Comparison of ENCODE assay signal across 9 mouse cellular contexts in the genomic region with DNA sequence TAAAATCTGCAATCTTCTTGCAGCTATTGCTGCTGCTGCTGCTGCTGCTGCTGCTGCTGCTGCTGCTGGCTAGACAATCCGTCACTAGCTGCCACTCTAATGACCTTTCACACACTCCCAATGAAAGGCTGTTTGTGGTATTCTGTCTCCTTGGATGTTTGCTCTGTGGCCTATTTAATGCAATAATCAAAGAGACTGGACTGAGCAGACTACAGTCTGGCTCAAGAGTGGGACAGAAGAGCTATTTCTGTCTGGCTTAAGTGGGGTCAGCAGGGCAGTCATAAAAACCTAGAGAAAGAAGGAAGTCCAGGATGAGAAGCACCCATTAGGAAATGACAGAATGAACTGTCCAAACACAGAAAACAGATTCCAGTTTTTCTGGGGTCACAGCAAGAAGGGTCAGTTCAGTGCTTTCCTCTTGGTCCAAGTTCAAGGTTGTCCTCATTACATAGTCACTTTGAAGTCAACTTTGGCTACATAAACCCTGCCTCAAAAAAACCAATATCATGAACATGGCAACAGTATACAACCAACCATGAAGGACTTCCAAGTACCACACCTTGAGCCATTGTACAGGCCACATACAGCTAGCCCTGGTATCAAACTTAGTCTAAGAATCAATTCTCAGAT.
DNase-seq lines count a peak whose midpoint lies in the region; ATAC-seq and TF ChIP-seq lines count a peak whose summit lies in the region.
"Had no signal": no experiment of that assay in that cellular context is flagged by ENCODE, and none has a peak within 500 bp of the region (broad histone marks: within the 10 kb centered on the region; RNA-seq: fewer than 3 reads in every experiment).

No protein-coding gene starts in this region.

- H3K9ac ChIP-seq in forebrain, embryonic 13.5 days = no peak overlapping the region
- no peak overlapping the region for H3K9ac ChIP-seq in forebrain, postnatal 0 days
- H3K9ac ChIP-seq in midbrain, embryonic 12.5 days (replicated peaks) = no peak overlapping the region

- peak; percentile 42; the same call in 1 of the 2 replicates for ATAC-seq in forebrain, embryonic 13.5 days
- ATAC-seq in forebrain, postnatal 0 days = no peak; the same call in 1 of the 2 replicates
- peak; percentile 16 for ATAC-seq in midbrain, embryonic 12.5 days (ENCODE audit: low FRiP score, low read depth)
- no peak for ATAC-seq in megakaryocyte, adult 5-6 weeks (ENCODE audit: poor library complexity, severe bottlenecking)

- H3K9me3 ChIP-seq in forebrain, embryonic 13.5 days (replicated peaks) = no peaks in the 10 kb centered on the region
- H3K9me3 ChIP-seq in forebrain, postnatal 0 days (ENCODE audit: low read length) = no peaks in the 10 kb centered on the region
- no peaks in the 10 kb centered on the region for H3K9me3 ChIP-seq in midbrain, embryonic 12.5 days

- H3K4me1 ChIP-seq in forebrain, embryonic 13.5 days = peaks cover 19% of the 10 kb centered on the region
- 0 out of 2 replicates have a peak, but pooled peaks cover 3% of the 10 kb centered on the region for H3K4me1 ChIP-seq in forebrain, postnatal 0 days (ENCODE audit: insufficient read depth)
- no peaks in the 10 kb centered on the region for H3K4me1 ChIP-seq in kidney, adult 2 months (ENCODE audit: control insufficient read depth, insufficient read depth, low read length)
- peaks cover 23% of the 10 kb centered on the region for H3K4me1 ChIP-seq in midbrain, embryonic 12.5 days

- no peak overlapping the region for H3K27ac ChIP-seq in forebrain, embryonic 13.5 days
- H3K27ac ChIP-seq in forebrain, postnatal 0 days (ENCODE audit: low read depth, low read length) = no peak overlapping the region
- no peak overlapping the region for H3K27ac ChIP-seq in kidney, adult 2 months (ENCODE audit: insufficient read depth, low read depth, low read length)
- peak overlapping the region; percentile 81 for H3K27ac ChIP-seq in midbrain, embryonic 12.5 days (replicated peaks)

- TF ChIP-seq CTCF in forebrain, postnatal 0 days (IDR thresholded peaks at IDR 0.05; ENCODE audit: low read depth) = no peak
- TF ChIP-seq CTCF in kidney, adult 2 months (conservative IDR thresholded peaks at IDR 0.05; ENCODE audit: insufficient read depth, insufficient read length, low read depth, low read length) = no peak

- DNase-seq in forebrain, postnatal 0 days = no peak
- peak; percentile 71 for DNase-seq in embryo, embryonic 10 days (ENCODE audit: low spot score)
- DNase-seq in kidney, adult 2 months = peak; percentile 35
- no peak for DNase-seq in urinary bladder, postnatal 14 days (ENCODE audit: low spot score)
- DNase-seq in thymus, adult 18-20 months = no peak
- DNase-seq: heart, postnatal 4 days had no signal

- TF ChIP-seq POLR2A in kidney, adult 2 months (IDR thresholded peaks at IDR 0.05; ENCODE audit: low read depth, low read length) = no peak

- no peak overlapping the region for H3K4me3 ChIP-seq in forebrain, embryonic 13.5 days
- H3K4me3 ChIP-seq in forebrain, postnatal 0 days (ENCODE audit: low read depth, low read length) = no peak overlapping the region
- no peak overlapping the region for H3K4me3 ChIP-seq in kidney, adult 2 months (ENCODE audit: insufficient read depth, low read depth, low read length)
- H3K4me3 ChIP-seq in midbrain, embryonic 12.5 days = no peak overlapping the region

- H3K4me2 ChIP-seq in forebrain, embryonic 13.5 days = no peak overlapping the region
- H3K4me2 ChIP-seq in forebrain, postnatal 0 days (ENCODE audit: low read depth) = no peak overlapping the region
- no peak overlapping the region for H3K4me2 ChIP-seq in midbrain, embryonic 12.5 days (replicated peaks)

- H3K27me3 ChIP-seq in forebrain, embryonic 13.5 days = no peaks in the 10 kb centered on the region
- H3K27me3 ChIP-seq in forebrain, postnatal 0 days (ENCODE audit: insufficient read depth, low read length) = no peaks in the 10 kb centered on the region
- H3K27me3 ChIP-seq in kidney, adult 2 months (replicated peaks; ENCODE audit: control insufficient read depth, insufficient read depth, low read length) = no peaks in the 10 kb centered on the region
- H3K27me3 ChIP-seq in midbrain, embryonic 12.5 days = 0 out of 2 replicates have a peak, but pooled peaks cover 7% of the 10 kb centered on the region

- WGBS in forebrain, embryonic 13.5 days = 16% methylated on average over 1 of the region's 1 CpGs
- 20% methylated on average over 1 of the region's 1 CpGs for WGBS in forebrain, postnatal 0 days
- WGBS in kidney, adult 2 months = 17% methylated on average over 1 of the region's 1 CpGs
- WGBS in midbrain, embryonic 12.5 days = 0% methylated on average over 1 of the region's 1 CpGs

- H3K36me3 ChIP-seq in forebrain, embryonic 13.5 days (ENCODE audit: poor library complexity, severe bottlenecking) = no peaks in the 10 kb centered on the region
- no peaks in the 10 kb centered on the region for H3K36me3 ChIP-seq in forebrain, postnatal 0 days (ENCODE audit: insufficient read depth)
- no peaks in the 10 kb centered on the region for H3K36me3 ChIP-seq in kidney, adult 2 months (ENCODE audit: control insufficient read depth, insufficient read depth, low read length)
- no peaks in the 10 kb centered on the region for H3K36me3 ChIP-seq in midbrain, embryonic 12.5 days

Comparison
In these comparisons a context has a peak if more than half of its experiments do, and no peak if none do; other contexts are left out.
1. ATAC-seq: peak in forebrain, embryonic 13.5 days (single experiment) and midbrain, embryonic 12.5 days (single experiment); none in forebrain, postnatal 0 days (single experiment) and megakaryocyte, adult 5-6 weeks (single experiment).
2. DNase-seq: peak in embryo, embryonic 10 days (single experiment) and kidney, adult 2 months (single experiment); none in forebrain, postnatal 0 days (single experiment), urinary bladder, postnatal 14 days (single experiment) and thymus, adult 18-20 months (0 of 2).